Mouse (Mus musculus) forebrain, embryonic 14.5 days (tissue): Measurements from ENCODE around the gene Ythdf2. TPM values are rescaled to one million over a fixed set of nuclear protein-coding genes. Genes with fewer than 3 reads are reported as not detected.

Experiments
- ATAC-seq: fragments of 200-750 bp; cut with Nextera tagmentation; 2 replicates; pipeline ENCODE4 v1.8.0; 2017; ENCODE audit warnings: mild to moderate bottlenecking, moderate library complexity
- DNase-seq: peaks from one replicate; pipeline ENCODE4 v3.0.0-alpha.2; 2015; ENCODE audit warnings: low spot score
- H3K27ac ChIP-seq: fragments of 300-500 bp; sonication (generic); 2 replicates; pipeline ENCODE4 v1.5.1; 2014; ENCODE audit warnings: low read depth, mild to moderate bottlenecking, control low read depth, low read length, moderate library complexity
- H3K27me3 ChIP-seq: fragments of 300-500 bp; sonication (generic); replicated peaks from 2 replicates; pipeline ENCODE4 v1.6.1; 2014; ENCODE audit warnings: low read length, control low read depth, mixed read lengths; ENCODE audit not compliant: control insufficient read depth, insufficient read depth
- H3K36me3 ChIP-seq: fragments of 300-500 bp; sonication (generic); 2 replicates; pipeline ENCODE4 v1.6.1; 2014; ENCODE audit warnings: low read length, control low read depth; ENCODE audit not compliant: control insufficient read depth, insufficient read depth
- H3K4me1 ChIP-seq: fragments of 300-500 bp; sonication (generic); 2 replicates; pipeline ENCODE4 v1.6.1; 2014; ENCODE audit warnings: antibody characterized with exemption, low read length, control low read depth; ENCODE audit not compliant: control insufficient read depth, insufficient read depth
- H3K4me2 ChIP-seq: fragments of 300-500 bp; sonication (generic); 2 replicates; pipeline ENCODE4 v1.6.1; 2014; ENCODE audit warnings: mild to moderate bottlenecking, control low read depth, low read length
- H3K4me3 ChIP-seq: fragments of 300-500 bp; sonication (generic); 2 replicates; pipeline ENCODE4 v1.5.1; 2014; ENCODE audit warnings: low read depth, low read length, control low read depth
- H3K9ac ChIP-seq: fragments of 300-500 bp; sonication (generic); 2 replicates; pipeline ENCODE4 v1.6.1; 2014; ENCODE audit warnings: mild to moderate bottlenecking, low read length, control low read depth, moderate library complexity
- H3K9me3 ChIP-seq: fragments of 300-500 bp; sonication (generic); replicated peaks from 2 replicates; pipeline ENCODE4 v1.6.1; 2016; ENCODE audit warnings: low read length, control low read depth, mixed read lengths; ENCODE audit not compliant: control insufficient read depth
- WGBS: fragments of 180-500 bp; shearing (Covaris S2); extraction: QIAGEN DNeasy Blood & Tissue Kit; methylation state at CpG from one replicate; pipeline ENCODE4 v1.1.7; 2014; 5-methylcytosine and 5-hydroxymethylcytosine counted together
- polyA plus RNA-seq: library from polyadenylated mRNA; unstranded; fragments of >200 nt; fragmentation: Nextera tagmentation; extraction: Ambion mirVana; gene quantifications from 2 replicates; pipeline ENCODE4 v1.2.1, GENCODE M21; 2014

The Ythdf2 gene
- polyA plus RNA-seq, 1 experiment from 2014 or later, result 164 TPM

GRCm38 (mm10) chr4:132169761-132170160, 42.3 kb downstream of the Ythdf2 start:
- 78% methylated on average over 5 of the region's 5 CpGs for WGBS
- DNase-seq (no peak), ATAC-seq (no peak)
- Histone ChIP-seq H3K9me3 (no peaks in the 10 kb centered on the region), H3K4me1 (no peaks in the 10 kb centered on the region), H3K36me3 (no peaks in the 10 kb centered on the region), H3K9ac (no peak overlapping the region), H3K4me2 (no peak overlapping the region), H3K27me3 (no peaks in the 10 kb centered on the region), H3K27ac (no peak overlapping the region), H3K4me3 (no peak overlapping the region)

- Histone ChIP-seq H3K9me3 (no peaks in the 10 kb centered on the region), H3K4me2 (no peak overlapping the region), H3K9ac (no peak overlapping the region), H3K36me3 (no peaks in the 10 kb centered on the region), H3K27ac (no peak overlapping the region), H3K27me3 (no peaks in the 10 kb centered on the region), H3K4me3 (no peak overlapping the region), H3K4me1 (no peaks in the 10 kb centered on the region)
- no peak for ATAC-seq
- DNase-seq, result no peak
- 96% methylated on average over 3 of the region's 3 CpGs for WGBS
Measured at GRCm38 (mm10) chr4:132169271-132169670, 42.8 kb downstream of the Ythdf2 start.

GRCm38 (mm10) chr4:132167436-132167835, 44.7 kb downstream of the Ythdf2 start:
- Histone ChIP-seq H3K36me3 (no peaks in the 10 kb centered on the region), H3K9ac (no peak overlapping the region), H3K27ac (no peak overlapping the region), H3K27me3 (no peaks in the 10 kb centered on the region), H3K9me3 (no peaks in the 10 kb centered on the region), H3K4me2 (no peak overlapping the region), H3K4me1 (no peaks in the 10 kb centered on the region), H3K4me3 (no peak overlapping the region)
- DNase-seq (no peak), ATAC-seq (no peak)
- WGBS, result 94% methylated on average over 3 of the region's 3 CpGs

GRCm38 (mm10) chr4:132166350-132167290, 45.5 kb downstream of the Ythdf2 start:
- Histone ChIP-seq H3K4me1 (no peaks in the 10 kb centered on the region), H3K4me2 (no peak overlapping the region), H3K27me3 (no peaks in the 10 kb centered on the region), H3K27ac (no peak overlapping the region), H3K9me3 (no peaks in the 10 kb centered on the region), H3K4me3 (no peak overlapping the region), H3K36me3 (no peaks in the 10 kb centered on the region), H3K9ac (no peak overlapping the region)
- 60% methylated on average over 16 of the region's 16 CpGs for WGBS
- ATAC-seq (no peak), DNase-seq (no peak)

- ATAC-seq, result no peak
- Histone ChIP-seq H3K27me3 (no peaks in the 10 kb centered on the region), H3K4me2 (no peak overlapping the region), H3K36me3 (no peaks in the 10 kb centered on the region), H3K27ac (no peak overlapping the region), H3K4me3 (no peak overlapping the region), H3K4me1 (no peaks in the 10 kb centered on the region), H3K9me3 (no peaks in the 10 kb centered on the region), H3K9ac (no peak overlapping the region)
- whole genome bisulfite sequencing, result 64% methylated on average over 14 of the region's 14 CpGs
- no peak for DNase-seq
Measured at GRCm38 (mm10) chr4:132165691-132166090, 46.4 kb downstream of the Ythdf2 start.

- Histone ChIP-seq H3K27me3 (no peaks in the 10 kb centered on the region), H3K4me3 (no peak overlapping the region), H3K9me3 (no peaks in the 10 kb centered on the region), H3K27ac (no peak overlapping the region), H3K4me1 (no peaks in the 10 kb centered on the region), H3K36me3 (no peaks in the 10 kb centered on the region), H3K4me2 (no peak overlapping the region), H3K9ac (no peak overlapping the region)
- no peak for DNase-seq
- WGBS, result 71% methylated on average over 12 of the region's 12 CpGs
- ATAC-seq, result no peak
Measured at GRCm38 (mm10) chr4:132156941-132157622, 55.0 kb downstream of the Ythdf2 start.

- WGBS, result 4% methylated on average over 6 of the region's 6 CpGs
- no peak overlapping the region for H3K9ac ChIP-seq
- H3K4me1 ChIP-seq, result no peaks in the 10 kb centered on the region
- no peaks in the 10 kb centered on the region for H3K36me3 ChIP-seq
- H3K4me2 ChIP-seq, result no peak overlapping the region
- no peak for ATAC-seq
- H3K4me3 ChIP-seq, result no peak overlapping the region
- no peaks in the 10 kb centered on the region for H3K27me3 ChIP-seq
- H3K27ac ChIP-seq, result no peak overlapping the region
- H3K9me3 ChIP-seq, result no peaks in the 10 kb centered on the region
- DNase-seq, result peak; percentile 42
Measured at GRCm38 (mm10) chr4:132154877-132155670, 57.0 kb downstream of the Ythdf2 start.

GRCm38 (mm10) chr4:132151673-132152072, 60.4 kb downstream of the Ythdf2 start:
- no peak for DNase-seq
- no peak for ATAC-seq
- WGBS, result 75% methylated on average over 1 of the region's 1 CpGs

More at GRCm38 (mm10) chr4:132151673-132152072, 60.4 kb downstream of the Ythdf2 start:
- H3K4me1 ChIP-seq, result no peaks in the 10 kb centered on the region
- H3K4me3 ChIP-seq, result no peak overlapping the region
- no peaks in the 10 kb centered on the region for H3K36me3 ChIP-seq
- no peak overlapping the region for H3K9ac ChIP-seq
- no peaks in the 10 kb centered on the region for H3K27me3 ChIP-seq
- no peak overlapping the region for H3K4me2 ChIP-seq
- H3K27ac ChIP-seq, result no peak overlapping the region
- H3K9me3 ChIP-seq, result no peaks in the 10 kb centered on the region
